Mouse (Mus musculus) lung, postnatal 10 days (tissue): ENCODE measurements around the gene Capn10.

Source experiments
- DNase-seq: peaks from one replicate; pipeline ENCODE4 v3.0.0; 2021

Gene Capn10

DNA sequence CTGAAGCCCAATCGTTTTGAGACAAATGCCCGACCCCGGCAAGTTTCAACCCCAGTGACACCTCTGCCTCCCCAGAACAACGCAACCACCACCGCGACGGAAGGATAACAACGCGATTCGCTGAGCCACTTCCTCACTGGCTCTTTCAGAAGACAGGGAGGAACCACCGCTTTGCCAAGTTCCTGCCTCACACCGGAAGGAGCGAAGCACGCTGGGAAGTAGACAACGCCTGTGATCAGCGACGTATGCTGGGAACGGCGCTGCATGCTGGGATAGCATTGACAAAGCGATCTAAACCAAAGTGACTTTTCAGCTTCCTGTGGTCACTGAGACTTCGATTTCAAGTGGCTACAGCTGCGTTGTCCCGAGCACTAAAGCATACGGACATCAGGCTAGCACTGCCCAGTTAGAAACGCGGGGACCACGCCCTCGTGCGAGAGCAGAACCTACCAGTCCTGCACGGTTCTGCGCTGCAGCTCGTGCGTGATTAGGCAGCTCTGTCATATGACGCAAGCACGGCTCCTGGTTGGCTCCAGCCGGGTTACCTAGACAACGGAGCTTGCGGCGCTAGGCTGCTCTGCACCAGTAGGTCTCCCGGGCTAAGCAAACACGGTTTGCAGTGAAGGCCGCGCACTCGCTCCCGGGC, at the start of gene Capn10:
TSS of gene Capn10 (plus strand) at position 195 of the 646 bp plus-strand sequence.
- DNase-seq = peak; percentile 96

DNA sequence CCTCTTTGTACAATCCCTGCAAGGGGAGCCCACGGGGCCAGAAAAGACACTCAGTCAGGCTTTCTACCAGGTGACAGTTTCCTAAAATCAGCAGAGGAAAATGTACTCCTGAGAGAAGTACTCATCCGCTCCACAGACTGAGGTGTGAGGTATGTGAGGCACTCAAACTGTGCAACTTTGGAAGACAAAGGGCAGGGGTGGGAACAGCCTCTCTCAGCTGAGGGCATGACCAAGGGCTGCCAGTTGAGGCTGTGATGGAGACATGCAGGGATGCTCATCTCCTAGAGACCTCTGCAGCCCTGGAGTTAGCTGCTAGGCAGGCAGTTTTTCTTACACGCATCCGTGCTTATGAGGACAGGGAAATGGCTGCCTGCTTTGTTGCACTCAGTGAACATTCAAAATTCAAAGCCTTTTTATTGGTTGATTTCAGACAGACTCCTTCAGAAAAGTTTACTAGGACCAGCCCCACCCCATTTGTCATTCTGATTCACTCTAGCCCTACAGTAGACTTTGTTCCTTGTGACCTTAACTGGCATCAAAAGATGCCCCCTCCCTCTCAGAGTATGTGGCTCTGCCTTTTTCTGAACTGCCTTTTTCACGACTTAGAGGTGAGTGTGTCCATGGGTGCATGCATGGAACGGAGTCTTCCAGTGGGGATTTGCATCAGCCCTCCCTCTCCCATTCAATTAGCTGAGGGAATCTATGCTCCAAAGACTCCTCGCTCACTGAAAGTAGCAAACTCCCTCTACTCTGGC, 45.1 kb upstream of the Capn10 start:
- DNase-seq = no peak

GRCm38 (mm10) chr1:92892791-92893190, 41.4 kb upstream of the Capn10 start:
- DNase-seq = no peak

DNA sequence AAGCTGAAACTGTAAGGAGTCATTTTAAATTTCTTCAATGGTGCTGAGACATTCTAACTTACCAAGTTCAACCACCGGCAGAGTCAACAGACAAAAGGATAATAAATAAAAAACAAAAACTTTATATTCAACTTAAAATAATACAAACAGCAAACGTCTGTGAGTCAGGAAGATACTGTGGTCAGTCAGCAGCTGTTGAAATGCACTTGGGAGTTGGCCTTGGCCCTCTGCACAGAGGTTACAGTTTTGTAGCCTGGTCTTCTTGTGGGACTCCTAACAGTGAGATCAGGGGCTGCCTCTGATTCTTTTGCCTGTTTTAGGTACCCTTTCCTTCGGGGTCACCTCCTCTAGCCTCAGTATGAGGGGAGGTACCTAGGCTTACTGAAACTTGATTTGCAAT, 40.3 kb upstream of the Capn10 start:
- no peak for DNase-seq

- DNase-seq = peak; percentile 82
Measured at GRCm38 (mm10) chr1:92895089-92895488, 39.1 kb upstream of the Capn10 start.

DNA sequence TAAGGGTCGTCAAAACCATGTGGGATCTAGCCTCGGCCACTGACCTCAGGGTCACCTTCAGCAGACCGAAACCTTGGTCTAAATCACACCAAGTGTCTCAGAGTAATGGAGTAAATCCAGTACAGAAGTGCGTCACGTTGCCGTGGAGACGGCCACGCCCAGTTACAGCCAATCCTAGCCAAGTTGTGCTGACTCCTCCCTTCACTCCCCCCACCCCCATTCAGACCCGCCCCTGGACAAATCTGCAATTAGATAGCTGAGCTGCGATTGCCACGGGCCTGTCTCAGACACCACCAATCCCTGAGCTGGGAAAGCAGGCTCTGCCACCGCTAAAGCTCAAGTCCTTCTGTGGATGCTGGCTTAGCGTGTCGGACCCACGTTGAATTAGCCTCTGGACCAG, 31.4 kb upstream of the Capn10 start, which contains the start of gene Ankmy1:
TSS of gene Ankmy1 (minus strand) at position 121 of the 400 bp plus-strand sequence.
- peak; percentile 76 for DNase-seq

- DNase-seq = peak; percentile 54
Measured at GRCm38 (mm10) chr1:92903627-92904026, 30.5 kb upstream of the Capn10 start.

DNA sequence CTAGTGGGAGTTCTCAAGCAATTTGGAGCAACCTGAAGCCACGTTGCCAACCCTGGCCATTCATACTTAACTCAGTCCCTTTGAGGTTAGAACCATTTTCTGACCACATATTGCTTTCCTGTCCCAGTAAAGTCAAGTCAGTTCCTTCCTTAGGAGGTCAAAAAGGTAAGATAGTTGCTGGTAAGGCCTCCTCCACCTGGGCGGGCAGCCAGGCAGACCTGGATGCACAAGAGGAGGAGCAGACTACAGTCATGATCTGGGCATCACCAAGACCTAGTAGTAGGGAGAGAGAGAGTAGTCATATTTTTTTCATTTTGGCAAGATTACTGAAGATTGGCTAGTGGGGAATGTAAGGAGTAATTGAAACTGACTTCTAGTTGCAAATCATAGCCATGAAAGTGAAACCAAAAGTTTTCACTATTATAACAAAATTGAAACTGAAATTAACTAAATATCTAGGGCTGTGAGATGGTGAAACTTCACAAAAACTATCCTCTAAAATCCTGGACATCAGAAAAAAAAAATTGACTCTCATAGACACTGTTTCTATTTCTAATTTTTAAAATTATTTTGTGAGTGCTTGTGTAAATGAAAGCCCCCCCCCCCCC, 28.4 kb upstream of the Capn10 start:
- no peak for DNase-seq

DNA sequence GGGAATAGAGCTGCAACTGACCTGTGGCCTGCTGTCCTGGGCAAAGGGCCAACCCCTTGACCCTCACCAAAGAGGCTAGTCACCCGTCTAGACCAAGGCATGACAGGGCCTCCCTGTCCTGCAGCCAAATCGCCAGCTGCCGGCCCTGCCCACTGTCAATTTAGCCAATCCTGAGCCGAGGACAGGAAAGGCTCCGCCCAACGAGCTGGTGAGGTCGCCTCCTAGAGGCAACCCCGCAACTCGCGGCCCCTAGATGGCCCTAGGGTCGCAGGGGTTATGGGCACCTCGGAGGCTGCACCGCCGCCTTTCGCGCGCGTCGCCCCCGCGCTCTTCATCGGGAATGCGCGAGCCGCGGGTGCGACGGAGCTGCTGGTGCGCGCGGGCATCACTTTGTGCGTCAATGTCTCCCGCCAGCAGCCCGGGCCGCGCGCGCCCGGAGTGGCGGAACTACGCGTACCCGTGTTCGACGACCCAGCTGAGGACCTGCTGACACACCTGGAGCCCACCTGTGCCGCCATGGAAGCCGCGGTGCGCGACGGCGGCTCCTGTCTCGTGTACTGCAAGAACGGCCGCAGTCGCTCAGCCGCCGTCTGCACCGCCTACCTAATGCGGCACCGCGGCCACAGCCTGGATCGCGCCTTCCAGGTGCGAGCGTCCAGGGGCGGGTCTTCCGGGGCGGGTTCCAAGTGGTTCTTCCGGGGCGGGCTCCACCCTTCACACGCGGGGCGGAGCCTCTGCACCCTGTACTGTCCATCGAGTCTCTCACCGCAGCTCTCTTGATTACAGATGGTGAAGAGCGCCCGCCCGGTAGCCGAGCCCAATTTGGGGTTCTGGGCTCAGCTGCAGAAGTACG, 27.2 kb upstream of the Capn10 start, which contains the start of gene Dusp28:
TSS of gene Dusp28 (plus strand) at position 203 of the 853 bp plus-strand sequence.
- peak; percentile 95 for DNase-seq

DNA sequence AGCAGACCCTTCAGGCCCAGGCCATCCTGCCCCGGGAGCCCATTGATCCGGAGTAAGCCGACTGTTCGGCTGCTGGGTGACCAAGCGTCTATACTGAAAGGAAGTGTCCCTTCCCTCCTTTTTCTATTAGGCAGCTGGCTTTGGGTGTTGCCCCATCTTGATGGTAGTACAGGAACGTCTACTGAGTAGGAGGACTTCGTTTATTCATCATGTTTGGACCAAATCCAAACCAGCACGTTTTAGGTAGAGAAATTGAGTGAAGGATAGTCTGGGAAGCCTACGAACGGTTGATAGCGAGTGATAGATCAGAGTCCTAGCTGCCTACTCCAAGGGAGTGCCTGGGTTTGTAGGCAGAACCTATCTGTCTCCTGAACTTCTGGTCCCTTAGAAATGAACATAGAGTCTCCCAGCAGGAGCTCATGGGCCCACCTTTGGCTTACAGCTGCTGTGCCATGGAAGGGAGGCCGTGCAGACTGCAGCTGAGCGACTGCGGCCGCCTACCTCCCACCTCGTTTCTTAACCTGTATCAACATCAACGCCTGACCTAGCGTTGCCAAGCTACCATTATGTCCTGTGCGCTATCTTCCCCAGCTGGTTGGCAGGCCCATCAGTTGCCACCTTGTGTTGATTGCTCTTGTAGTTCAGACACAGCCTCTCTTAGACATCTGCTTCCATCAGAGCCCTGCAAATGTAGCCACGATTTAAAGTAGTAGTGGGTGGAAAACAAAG, 26.4 kb upstream of the Capn10 start:
- no peak for DNase-seq

DNA sequence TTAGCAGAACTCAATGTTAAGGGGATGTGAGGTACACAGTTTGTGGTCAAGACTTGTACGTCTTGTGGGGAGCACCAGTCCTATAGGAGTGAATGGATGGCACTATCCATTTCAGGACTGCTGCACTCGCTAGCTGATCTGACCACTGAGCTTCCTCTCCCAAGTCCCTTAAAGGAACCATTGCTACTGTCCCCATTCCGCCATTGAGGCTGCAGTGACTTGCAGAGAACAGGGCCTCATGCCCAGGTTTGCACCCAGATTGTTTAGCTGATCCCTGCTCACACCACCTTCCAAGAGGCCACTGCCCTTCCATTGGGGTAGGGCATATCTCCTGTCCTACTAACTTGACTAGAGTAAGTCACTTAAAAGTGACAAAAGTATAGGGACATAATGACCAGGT, 25.5 kb upstream of the Capn10 start:
- DNase-seq = no peak

DNA sequence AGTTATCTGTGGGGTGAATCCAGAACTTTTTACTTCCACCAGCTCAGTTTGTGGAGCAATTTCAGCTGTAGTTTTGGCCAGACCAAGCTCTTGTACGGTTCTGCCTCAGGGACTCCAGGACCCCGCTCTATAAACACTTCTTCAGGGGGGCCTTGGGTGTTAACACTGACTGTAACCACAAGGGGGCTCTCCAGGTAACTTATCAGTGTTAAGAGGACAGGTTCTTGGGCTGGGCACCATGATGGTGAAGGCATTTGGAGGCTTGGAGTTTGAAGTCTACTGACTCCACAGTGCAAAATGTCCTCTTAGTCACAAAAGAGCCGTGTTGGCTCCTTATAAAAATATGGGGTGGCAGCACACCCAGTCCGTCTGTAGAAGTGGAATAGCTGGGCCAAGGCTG, 25.1 kb upstream of the Capn10 start:
- no peak for DNase-seq

- DNase-seq = peak; percentile 79
Measured at GRCm38 (mm10) chr1:92910239-92910885, 23.8 kb upstream of the Capn10 start, which contains the start of gene Rnpepl1. Gene Rnpepl1, plus strand, starts transcription at chr1:92910783.

DNA sequence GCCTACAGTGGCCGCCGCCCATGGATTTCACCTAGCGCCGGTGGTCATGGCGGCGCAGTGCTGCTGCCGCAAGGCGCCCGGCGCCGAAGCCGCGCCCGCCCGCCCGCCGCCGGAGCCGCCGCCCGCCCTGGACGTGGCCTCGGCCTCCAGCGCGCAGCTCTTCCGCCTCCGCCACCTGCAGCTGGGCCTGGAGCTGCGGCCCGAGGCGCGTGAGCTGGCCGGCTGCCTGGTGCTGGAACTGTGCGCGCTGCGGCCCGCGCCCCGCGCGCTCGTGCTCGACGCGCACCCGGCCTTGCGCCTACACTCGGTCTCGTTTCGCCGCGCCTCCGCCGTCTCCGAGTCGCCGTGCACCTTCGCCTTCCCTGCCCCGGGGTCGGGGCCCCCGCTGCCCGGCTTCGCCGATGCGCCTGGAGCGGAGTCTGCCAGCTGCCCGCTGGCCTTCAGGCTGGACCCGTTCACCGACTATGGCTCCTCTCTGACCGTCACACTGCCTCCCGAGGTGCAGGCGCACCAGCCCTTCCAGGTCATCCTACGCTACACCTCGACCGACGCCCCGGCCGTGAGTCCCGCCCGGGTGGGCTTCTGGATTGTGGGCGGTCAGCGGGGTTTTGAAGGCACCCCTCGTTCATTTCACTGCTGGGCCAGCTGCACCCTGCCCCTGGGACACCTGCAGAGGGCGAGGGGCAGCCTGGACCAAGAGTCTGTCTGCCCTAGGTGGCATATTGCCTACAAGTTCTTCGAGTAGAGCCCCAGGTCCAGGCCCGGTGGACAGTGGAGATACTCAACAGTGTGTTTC, 23.1 kb upstream of the Capn10 start:
- peak; percentile 63 for DNase-seq

- DNase-seq = no peak
Measured at GRCm38 (mm10) chr1:92911721-92912138, 22.4 kb upstream of the Capn10 start.

GRCm38 (mm10) chr1:92912286-92912685, 21.9 kb upstream of the Capn10 start:
- DNase-seq = no peak

DNA sequence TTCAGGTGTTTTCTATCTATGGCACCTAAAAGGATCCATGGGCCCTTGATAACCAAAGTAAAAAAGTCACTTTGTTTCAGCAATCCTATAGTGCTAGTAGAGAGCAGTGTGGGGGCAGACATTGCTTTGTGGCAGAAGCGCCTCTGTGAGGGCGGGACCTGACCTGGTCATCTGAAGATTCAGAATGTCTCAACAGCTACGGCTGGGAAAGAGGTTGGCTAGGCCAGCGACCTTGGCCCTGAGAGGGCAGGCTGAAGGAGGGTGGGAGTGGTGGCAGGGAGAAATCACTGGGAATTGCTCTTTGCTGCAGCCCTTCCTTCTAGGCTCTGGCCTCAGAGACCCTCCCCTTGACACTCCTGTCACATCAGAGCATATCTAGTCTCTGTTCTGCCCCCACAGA, 19.9 kb upstream of the Capn10 start:
- no peak for DNase-seq

- no peak for DNase-seq
Measured at GRCm38 (mm10) chr1:92914993-92915392, 19.2 kb upstream of the Capn10 start.

DNA sequence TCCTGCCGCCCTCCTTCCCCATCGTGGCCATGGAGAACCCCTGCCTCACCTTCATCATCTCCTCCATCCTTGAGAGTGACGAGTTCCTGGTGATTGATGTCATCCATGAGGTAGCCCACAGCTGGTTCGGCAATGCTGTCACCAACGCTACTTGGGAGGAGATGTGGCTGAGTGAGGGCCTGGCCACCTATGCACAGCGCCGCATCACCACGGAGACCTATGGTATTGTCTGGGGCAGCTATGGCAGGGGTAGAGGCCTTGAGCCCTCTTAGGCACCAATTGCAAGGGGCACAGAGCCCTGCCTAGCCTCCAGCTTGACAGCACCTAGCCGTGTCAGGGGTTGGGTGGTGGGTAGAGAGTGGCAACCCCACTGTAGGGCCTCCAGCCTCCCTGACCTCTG, 17.5 kb upstream of the Capn10 start:
- DNase-seq = no peak

- DNase-seq = no peak
Measured at GRCm38 (mm10) chr1:92919151-92919550, 15.0 kb upstream of the Capn10 start.

DNA sequence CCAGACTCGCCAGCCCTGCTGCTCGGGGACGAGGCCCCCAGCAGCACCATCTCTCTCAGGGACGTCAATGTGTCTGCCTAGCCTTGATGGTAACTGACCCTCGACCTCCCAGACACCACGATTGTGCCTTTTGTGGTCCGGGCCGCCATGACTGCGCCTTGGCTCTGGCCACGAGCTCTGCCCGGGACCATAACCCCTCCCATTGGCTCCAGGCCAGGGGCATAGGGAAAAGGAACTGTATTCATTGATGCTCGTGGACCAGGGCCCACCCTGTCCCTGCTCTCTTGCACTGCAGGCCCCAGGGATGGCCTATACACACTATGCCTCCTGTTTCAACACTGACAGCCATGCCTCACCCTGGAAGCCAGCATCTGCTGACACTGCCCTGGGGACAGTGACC, 14.4 kb upstream of the Capn10 start:
- no peak for DNase-seq
